Mouse (Mus musculus): ENCODE results near the gene Zfp423.

GRCm38 (mm10) chr8:87679431-87680003 lies 279.9 kb downstream of the Zfp423 start:
- no peak for TF ChIP-seq EP300 (IDR thresholded peaks at IDR 0.05; ENCODE audit: low read depth)
- no peak for TF ChIP-seq CTCF (IDR thresholded peaks at IDR 0.05; ENCODE audit: low read depth)

Data from heart, postnatal 0 days (tissue).